Mouse (Mus musculus) neural tube, embryonic 12.5 days (tissue): ENCODE results near the gene Jag2. TPM values are rescaled to one million over a fixed set of nuclear protein-coding genes. Genes with fewer than 3 reads are reported as not detected.

Experiments
- ATAC-seq: fragments of 200-750 bp; cut with Nextera tagmentation; 2 replicates; pipeline ENCODE4 v1.8.0; 2017; ENCODE audit warnings: low read depth, mild to moderate bottlenecking, moderate TSS enrichment, moderate library complexity; ENCODE audit not compliant: low FRiP score
- H3K27ac ChIP-seq: fragments of 300-500 bp; sonication (generic); 2 replicates; pipeline ENCODE4 v1.5.1; 2016
- H3K27me3 ChIP-seq: fragments of 300-500 bp; sonication (generic); replicated peaks from 2 replicates; pipeline ENCODE4 v1.6.1; 2016; ENCODE audit warnings: mild to moderate bottlenecking
- H3K36me3 ChIP-seq: fragments of 300-500 bp; sonication (generic); 2 replicates; pipeline ENCODE4 v1.6.1; 2016; ENCODE audit warnings: mild to moderate bottlenecking
- H3K4me1 ChIP-seq: fragments of 300-500 bp; sonication (generic); 2 replicates; pipeline ENCODE4 v1.6.1; 2016
- H3K4me2 ChIP-seq: fragments of 300-500 bp; sonication (generic); replicated peaks from 2 replicates; pipeline ENCODE4 v1.6.1; 2016; ENCODE audit warnings: mild to moderate bottlenecking
- H3K4me3 ChIP-seq: fragments of 300-500 bp; sonication (generic); 2 replicates; pipeline ENCODE4 v1.5.1; 2016
- H3K9ac ChIP-seq: fragments of 300-500 bp; sonication (generic); 2 replicates; pipeline ENCODE4 v1.6.1; 2016; ENCODE audit warnings: mild to moderate bottlenecking
- H3K9me3 ChIP-seq: fragments of 300-500 bp; sonication (generic); 2 replicates; pipeline ENCODE4 v1.6.1; 2016; ENCODE audit warnings: mild to moderate bottlenecking
- WGBS: fragments of 180-500 bp; shearing (Covaris S2); methylation state at CpG from one replicate; pipeline ENCODE4 v1.1.7; 2016; 5-methylcytosine and 5-hydroxymethylcytosine counted together
- polyA plus RNA-seq: library from polyadenylated mRNA; unstranded; fragments of >200 nt; fragmentation: Nextera tagmentation; extraction: Ambion mirVana; gene quantifications from 2 replicates; pipeline ENCODE4 v1.2.1, GENCODE M21; 2016

Gene Jag2
- polyA plus RNA-seq, 1 experiment from 2014 or later: 9.7 TPM

DNA sequence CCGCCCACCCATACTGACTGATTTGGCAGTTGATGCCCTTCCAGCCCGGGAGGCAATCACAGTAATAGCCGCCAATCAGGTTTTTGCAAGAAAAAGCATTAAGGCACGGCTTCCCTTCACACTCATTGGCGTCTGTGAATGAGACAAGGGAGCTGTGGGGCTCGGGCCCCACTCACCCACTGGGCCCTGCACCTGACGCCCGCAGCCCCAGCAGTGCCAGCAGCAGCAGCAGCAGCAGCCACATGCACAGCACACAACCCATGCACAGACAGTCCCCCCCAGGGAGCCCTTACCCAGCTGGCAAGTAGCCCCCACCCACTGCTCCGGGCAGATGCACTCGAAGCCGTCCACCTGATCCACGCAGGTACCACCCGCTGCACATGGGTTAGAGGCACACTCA lies 14.0 kb downstream of the Jag2 start:
- Histone ChIP-seq H3K9me3 (no peaks in the 10 kb centered on the region), H3K27me3 (no peaks in the 10 kb centered on the region), H3K9ac (no peak overlapping the region), H3K36me3 (peaks cover 48% of the 10 kb centered on the region), H3K4me3 (no peak overlapping the region), H3K4me1 (peaks cover 6% of the 10 kb centered on the region; the same call in 1 of the 2 replicates), H3K27ac (no peak overlapping the region), H3K4me2 (no peak overlapping the region)
- WGBS: 62% methylated on average over 13 of the region's 13 CpGs
- 0 out of 2 replicates have a peak, but pooled peaks have one; percentile 27 for ATAC-seq

DNA sequence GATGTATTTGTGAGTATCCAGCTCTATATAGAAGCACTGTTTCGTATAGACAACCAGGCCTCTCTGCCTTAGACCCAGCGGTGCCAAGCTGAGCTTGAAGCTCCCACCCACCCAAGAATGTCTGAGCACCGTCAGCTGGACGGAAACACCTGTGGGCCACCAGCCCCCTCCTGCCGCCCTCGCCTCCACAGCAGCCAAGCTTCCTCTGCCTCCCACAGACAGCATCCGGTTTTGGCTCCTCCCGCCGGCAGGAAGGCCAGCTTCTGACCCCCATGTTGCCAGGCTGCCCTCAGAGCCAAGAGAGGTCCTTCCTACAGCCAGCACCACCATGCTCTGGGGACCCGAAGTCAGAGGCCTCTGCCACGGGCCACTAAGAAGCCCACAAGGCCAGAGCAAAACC lies 15.0 kb downstream of the Jag2 start:
- Histone ChIP-seq H3K27ac (no peak overlapping the region), H3K9ac (no peak overlapping the region), H3K4me3 (no peak overlapping the region), H3K4me2 (no peak overlapping the region), H3K9me3 (no peaks in the 10 kb centered on the region), H3K36me3 (peaks cover 52% of the 10 kb centered on the region), H3K4me1 (peaks cover 6% of the 10 kb centered on the region; the same call in 1 of the 2 replicates), H3K27me3 (no peaks in the 10 kb centered on the region)
- ATAC-seq: no peak
- 88% methylated on average over 11 of the region's 11 CpGs for WGBS

DNA sequence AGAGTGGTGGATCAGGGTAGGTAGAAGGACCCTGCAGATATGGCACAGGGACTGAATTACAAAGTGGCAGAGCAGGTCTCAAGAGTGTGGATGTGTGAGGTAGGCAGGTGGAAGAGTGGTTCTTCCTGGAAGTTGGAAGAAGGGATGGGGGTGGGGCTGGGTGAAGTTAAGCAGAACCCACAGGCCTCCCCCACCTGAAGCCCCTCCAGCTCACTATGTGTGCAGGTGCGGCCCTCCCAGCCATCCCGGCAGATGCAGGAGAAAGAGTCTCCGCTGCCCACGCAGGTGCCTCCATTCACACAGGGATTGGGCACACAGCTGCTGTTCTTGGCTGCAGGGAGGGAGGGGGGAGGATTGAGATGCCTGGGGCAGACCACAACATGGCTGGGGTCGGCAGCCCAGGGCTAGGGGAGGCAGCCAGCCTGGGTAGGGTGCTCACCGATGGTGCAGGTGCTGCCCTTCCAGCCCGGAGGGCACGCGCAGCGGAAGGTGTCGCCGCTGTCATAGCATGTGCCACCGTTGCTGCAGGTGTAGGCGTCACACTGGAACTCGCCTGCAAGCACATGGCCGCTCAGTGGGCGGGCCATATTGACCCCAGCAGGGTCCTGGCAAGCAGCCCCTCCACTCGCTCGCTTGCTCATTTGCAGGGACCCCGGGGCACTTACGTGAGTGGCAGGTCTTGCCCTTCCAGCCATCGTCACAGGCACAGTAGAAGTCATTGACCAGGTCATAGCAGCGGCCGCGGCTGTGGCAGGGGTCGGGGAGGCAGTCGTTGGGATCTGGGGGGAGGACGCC lies 16.4 kb downstream of the Jag2 start:
- no peaks in the 10 kb centered on the region for H3K9me3 ChIP-seq
- peaks cover 6% of the 10 kb centered on the region; the same call in 1 of the 2 replicates for H3K4me1 ChIP-seq
- WGBS: 90% methylated on average over 28 of the region's 28 CpGs
- no peak overlapping the region for H3K27ac ChIP-seq
- no peaks in the 10 kb centered on the region for H3K27me3 ChIP-seq
- no peak for ATAC-seq
- H3K4me3 ChIP-seq: no peak overlapping the region
- no peak overlapping the region for H3K4me2 ChIP-seq
- H3K9ac ChIP-seq: no peak overlapping the region
- H3K36me3 ChIP-seq: peaks cover 65% of the 10 kb centered on the region

DNA sequence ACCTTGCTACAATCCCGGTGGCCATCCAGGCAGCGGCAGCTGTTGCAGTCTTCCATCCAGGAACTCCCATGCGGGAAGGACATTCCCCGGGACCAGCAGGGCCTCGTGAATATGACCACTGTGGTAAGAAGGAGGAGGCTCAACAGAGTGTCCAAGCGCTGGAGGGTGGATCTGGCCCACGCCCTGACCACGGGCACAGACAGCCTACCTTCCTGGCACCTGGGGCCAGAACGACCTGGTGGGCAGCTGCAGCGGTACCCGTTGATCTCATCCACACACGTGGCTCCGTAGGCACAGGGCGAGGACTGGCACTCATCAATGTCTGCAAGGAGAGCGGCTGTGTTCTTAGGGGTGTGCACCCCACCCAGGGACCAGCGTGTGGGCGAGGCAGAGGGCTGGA lies 17.9 kb downstream of the Jag2 start:
- Histone ChIP-seq H3K9ac (no peak overlapping the region), H3K4me2 (no peak overlapping the region), H3K4me1 (peaks cover 6% of the 10 kb centered on the region; the same call in 1 of the 2 replicates), H3K36me3 (peaks cover 67% of the 10 kb centered on the region), H3K9me3 (no peaks in the 10 kb centered on the region), H3K27me3 (no peaks in the 10 kb centered on the region), H3K4me3 (no peak overlapping the region), H3K27ac (no peak overlapping the region)
- no peak for ATAC-seq
- WGBS: 94% methylated on average over 17 of the region's 17 CpGs

DNA sequence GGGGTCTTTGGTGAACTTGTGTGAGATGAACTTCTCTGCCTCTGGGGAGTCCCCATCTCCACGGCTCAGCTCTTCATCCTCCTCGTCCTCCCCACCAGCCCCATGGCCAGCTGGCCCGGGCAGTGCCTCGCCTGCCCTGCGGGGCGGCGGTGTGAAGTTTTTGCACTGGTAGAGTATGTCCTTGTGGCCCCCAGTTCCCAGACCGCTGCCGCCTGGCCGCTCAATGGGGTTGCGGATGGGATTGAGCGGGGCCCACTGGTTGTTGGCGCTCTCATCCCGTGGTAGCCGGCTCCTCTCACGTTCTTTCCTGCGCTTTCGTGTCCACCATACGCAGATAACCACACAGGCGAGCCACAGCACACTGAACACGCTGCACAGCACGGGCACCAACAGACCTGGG lies 20.6 kb downstream of the Jag2 start:
- Histone ChIP-seq H3K36me3 (peaks cover 59% of the 10 kb centered on the region), H3K4me3 (no peak overlapping the region)
- ATAC-seq: no peak

DNA sequence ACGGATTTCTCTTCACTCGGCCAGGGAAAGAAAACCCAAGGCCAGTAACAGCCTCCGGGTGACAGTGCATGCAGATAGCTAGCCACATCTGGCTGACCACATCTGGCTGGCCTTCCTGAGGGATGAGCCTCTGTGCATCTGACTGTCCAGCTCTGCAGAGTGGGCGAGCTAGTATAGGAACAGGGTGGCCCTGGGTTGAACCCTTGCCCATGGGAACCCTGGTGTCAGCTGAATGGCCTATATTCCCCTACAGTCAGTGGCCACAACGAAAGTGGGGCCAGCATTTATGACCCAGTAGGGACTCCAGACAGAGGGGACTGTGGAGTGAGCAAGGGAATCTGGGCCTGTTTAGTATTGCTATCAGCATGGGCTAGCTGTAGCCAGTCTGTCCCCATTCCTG lies 24.6 kb downstream of the Jag2 start:
- no peak for ATAC-seq
- H3K9ac ChIP-seq: no peak overlapping the region
- 83% methylated on average over 5 of the region's 5 CpGs for WGBS
- H3K9me3 ChIP-seq: no peaks in the 10 kb centered on the region
- H3K4me1 ChIP-seq: no peaks in the 10 kb centered on the region
- no peak overlapping the region for H3K27ac ChIP-seq
- no peak overlapping the region for H3K4me2 ChIP-seq
- no peak overlapping the region for H3K4me3 ChIP-seq
- peaks cover 20% of the 10 kb centered on the region for H3K36me3 ChIP-seq
- H3K27me3 ChIP-seq: no peaks in the 10 kb centered on the region

More for the DNA sequence above, 20.6 kb downstream of the Jag2 start:
- Histone ChIP-seq H3K4me2 (no peak overlapping the region), H3K27ac (no peak overlapping the region), H3K9me3 (no peaks in the 10 kb centered on the region), H3K27me3 (no peaks in the 10 kb centered on the region), H3K4me1 (no peaks in the 10 kb centered on the region), H3K9ac (no peak overlapping the region)
- WGBS: 97% methylated on average over 22 of the region's 22 CpGs

DNA sequence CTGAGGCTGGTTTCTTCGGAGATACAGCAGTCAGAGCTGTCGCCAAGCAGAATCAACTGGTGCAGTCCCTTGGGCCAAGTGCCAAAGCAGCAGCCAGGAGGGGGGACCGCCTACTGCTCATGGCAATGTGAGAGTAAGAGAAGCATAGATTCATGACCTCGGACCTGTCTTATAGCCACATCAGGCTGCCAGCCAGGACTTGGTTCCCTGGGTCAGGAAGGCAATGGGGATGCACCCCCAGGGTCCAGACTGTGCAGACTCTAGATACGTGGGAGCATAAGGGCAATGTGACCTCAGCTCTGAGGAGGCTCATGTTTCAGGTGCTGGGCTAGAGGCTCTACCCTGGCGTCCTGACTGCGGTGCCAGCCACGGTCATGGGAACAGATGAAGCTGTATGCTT lies 25.6 kb downstream of the Jag2 start:
- Histone ChIP-seq H3K9me3 (no peaks in the 10 kb centered on the region), H3K4me2 (no peak overlapping the region), H3K27me3 (no peaks in the 10 kb centered on the region), H3K9ac (no peak overlapping the region), H3K36me3 (peaks cover 9% of the 10 kb centered on the region), H3K27ac (no peak overlapping the region), H3K4me1 (no peaks in the 10 kb centered on the region), H3K4me3 (no peak overlapping the region)
- ATAC-seq: no peak
- whole genome bisulfite sequencing: 76% methylated on average over 8 of the region's 8 CpGs

DNA sequence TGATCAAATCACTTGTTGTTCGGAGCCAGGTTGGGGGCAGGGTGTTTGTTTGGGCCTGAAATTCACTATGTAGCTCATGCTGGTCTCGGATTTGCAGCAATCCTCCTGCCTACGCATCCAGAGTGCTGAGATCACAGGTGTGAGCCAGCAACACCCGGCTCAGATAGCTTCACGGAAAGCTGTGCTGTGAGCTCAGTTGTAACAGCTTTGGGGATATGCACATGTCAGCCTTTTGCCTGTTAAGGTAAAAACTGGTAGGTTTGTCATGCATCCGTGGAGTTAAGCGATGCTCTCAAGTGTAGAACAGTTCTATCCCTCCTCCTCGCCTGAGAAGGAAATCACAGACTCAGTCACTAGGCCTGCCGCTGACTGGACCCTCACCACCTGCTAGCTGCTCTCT lies 28.9 kb downstream of the Jag2 start:
- Histone ChIP-seq H3K4me2 (no peak overlapping the region), H3K27me3 (no peaks in the 10 kb centered on the region), H3K27ac (no peak overlapping the region), H3K4me3 (no peak overlapping the region), H3K9ac (no peak overlapping the region), H3K36me3 (no peaks in the 10 kb centered on the region), H3K4me1 (peaks cover 9% of the 10 kb centered on the region), H3K9me3 (no peaks in the 10 kb centered on the region)
- WGBS: 89% methylated on average over 9 of the region's 9 CpGs
- no peak for ATAC-seq

DNA sequence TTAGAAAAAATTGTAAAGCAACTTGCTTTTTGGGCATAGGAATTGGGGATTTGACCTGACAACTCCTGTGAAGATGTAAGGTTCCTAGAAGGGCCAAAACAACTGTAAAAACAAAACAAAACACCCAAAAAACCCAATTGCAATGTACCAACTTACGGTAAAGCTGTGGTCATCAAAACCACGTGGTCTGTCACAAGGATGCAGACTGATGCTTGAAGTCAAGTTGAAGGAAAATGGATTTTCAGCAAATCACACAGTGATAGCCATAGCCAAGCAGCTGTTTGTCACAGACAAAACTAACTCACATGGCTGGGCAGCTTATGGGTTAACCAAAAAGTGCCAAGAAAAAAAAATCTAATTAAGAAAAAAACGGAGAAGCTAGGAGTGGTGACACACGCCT lies 30.6 kb downstream of the Jag2 start:
- Histone ChIP-seq H3K9ac (no peak overlapping the region), H3K4me1 (peaks cover 9% of the 10 kb centered on the region), H3K36me3 (no peaks in the 10 kb centered on the region), H3K4me2 (no peak overlapping the region), H3K4me3 (no peak overlapping the region), H3K27ac (no peak overlapping the region), H3K27me3 (0 out of 2 replicates have a peak, but pooled peaks cover 4% of the 10 kb centered on the region), H3K9me3 (no peaks in the 10 kb centered on the region)
- WGBS: 70% methylated on average over 4 of the region's 4 CpGs
- no peak for ATAC-seq

DNA sequence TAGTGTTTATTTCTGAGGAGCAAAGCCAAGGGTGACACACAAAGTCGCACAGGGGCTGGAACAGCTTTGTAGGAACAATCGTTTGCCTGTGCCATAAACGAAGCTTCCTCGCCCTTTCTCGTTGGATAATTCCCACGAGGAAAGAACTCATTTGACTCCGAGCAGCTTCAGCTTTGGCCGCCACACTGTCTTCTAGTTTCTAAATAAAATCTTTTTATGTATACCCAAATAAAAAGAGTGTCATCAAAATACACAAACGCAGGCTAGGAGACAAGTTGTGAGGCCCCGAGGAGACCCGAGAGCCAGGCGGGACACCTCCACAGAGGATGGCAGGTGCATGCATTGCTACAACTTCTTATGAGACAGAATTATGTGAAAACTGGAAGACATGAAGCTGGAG lies 31.2 kb downstream of the Jag2 start:
- ATAC-seq: no peak
- Histone ChIP-seq H3K27ac (no peak overlapping the region), H3K4me3 (no peak overlapping the region), H3K9ac (no peak overlapping the region), H3K27me3 (0 out of 2 replicates have a peak, but pooled peaks cover 4% of the 10 kb centered on the region), H3K9me3 (no peaks in the 10 kb centered on the region), H3K36me3 (no peaks in the 10 kb centered on the region), H3K4me2 (peak overlapping the region; percentile 45; the same call in 1 of the 2 replicates), H3K4me1 (peaks cover 9% of the 10 kb centered on the region)
- 59% methylated on average over 12 of the region's 12 CpGs for WGBS

DNA sequence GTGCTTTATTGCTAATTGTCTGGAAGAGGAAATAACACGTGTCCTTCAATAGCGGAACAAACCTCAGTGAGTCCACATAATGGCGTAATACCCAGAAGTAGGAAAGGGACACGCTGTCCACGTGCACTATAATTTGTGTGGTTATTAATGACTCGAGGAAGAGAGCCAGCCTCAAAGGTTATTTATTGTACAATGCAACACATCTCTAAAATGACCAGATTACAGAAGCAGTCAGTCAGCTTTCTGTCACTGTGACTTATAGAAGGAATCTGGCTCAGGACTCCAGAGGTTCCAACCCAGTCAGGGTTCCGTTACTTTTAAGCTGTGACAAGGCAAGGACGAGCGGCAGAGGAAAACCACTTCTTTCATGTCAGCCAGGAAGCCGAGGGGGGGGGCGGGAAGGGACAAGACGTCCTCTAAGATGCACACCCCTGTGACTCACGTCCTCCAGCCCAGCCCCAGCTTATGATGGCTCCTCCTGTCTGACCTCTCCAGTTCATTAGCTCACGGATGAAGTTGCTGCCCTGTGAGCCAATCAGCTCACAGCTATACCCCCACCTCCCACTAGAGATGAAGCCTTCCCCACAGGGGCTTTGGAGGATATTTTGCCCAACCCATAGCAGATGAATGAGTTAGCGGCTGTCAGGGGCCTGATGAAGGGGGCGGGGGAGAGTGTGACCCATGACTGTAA lies 31.9 kb downstream of the Jag2 start:
- 34% methylated on average over 16 of the region's 16 CpGs for WGBS
- H3K27ac ChIP-seq: no peak overlapping the region
- no peaks in the 10 kb centered on the region for H3K9me3 ChIP-seq
- H3K4me3 ChIP-seq: no peak overlapping the region
- ATAC-seq: peak; percentile 76
- no peaks in the 10 kb centered on the region for H3K36me3 ChIP-seq
- H3K9ac ChIP-seq: no peak overlapping the region
- 0 out of 2 replicates have a peak, but pooled peaks cover 4% of the 10 kb centered on the region for H3K27me3 ChIP-seq
- H3K4me1 ChIP-seq: peaks cover 9% of the 10 kb centered on the region
- peak overlapping the region; percentile 45 for H3K4me2 ChIP-seq

DNA sequence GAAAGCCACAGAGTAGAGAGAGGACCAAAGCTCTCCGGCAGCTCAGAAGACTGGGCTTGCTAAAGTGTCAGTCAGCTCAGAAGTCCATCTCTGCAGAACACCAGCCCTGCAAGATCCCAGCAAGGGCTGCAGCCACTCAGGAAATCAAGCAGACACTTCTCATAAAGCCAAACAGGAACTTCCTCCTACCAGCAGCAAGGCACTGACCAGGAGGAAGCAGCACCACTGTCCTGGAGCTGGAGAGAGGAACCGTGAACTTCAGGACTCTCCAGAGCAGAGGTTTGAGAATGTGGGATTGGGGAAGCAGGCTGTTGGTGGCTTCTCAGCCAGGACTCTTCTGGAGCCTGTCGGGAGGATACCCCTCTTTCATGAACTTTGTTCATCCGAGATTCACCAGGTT lies 34.6 kb downstream of the Jag2 start:
- Histone ChIP-seq H3K9me3 (no peaks in the 10 kb centered on the region), H3K4me2 (no peak overlapping the region), H3K27me3 (0 out of 2 replicates have a peak, but pooled peaks cover 4% of the 10 kb centered on the region), H3K4me1 (peaks cover 9% of the 10 kb centered on the region), H3K36me3 (no peaks in the 10 kb centered on the region), H3K4me3 (no peak overlapping the region), H3K27ac (no peak overlapping the region), H3K9ac (no peak overlapping the region)
- WGBS: 78% methylated on average over 4 of the region's 4 CpGs
- ATAC-seq: no peak
